Mouse (Mus musculus) heart, postnatal 0 days (tissue): ENCODE measurements around the gene Slc44a4. TPM values are rescaled to one million over a fixed set of nuclear protein-coding genes. Genes with fewer than 3 reads are reported as not detected.
"Not testable (repeated sequence)": the region's sequence is repeated elsewhere in the genome, so short reads cannot be mapped to it uniquely, and the experiment has no call there.

Experiments used
- ATAC-seq: fragments of 200-750 bp; cut with Nextera tagmentation; 2 replicates; pipeline ENCODE4 v1.8.0; 2017; ENCODE audit warnings: low read depth, moderate number of reproducible peaks, moderate library complexity; ENCODE audit not compliant: insufficient read depth
- DNase-seq: peaks from one replicate; pipeline ENCODE4 v3.0.0-alpha.2; 2016; ENCODE audit warnings: low spot score
- H3K27ac ChIP-seq: fragments of 300-500 bp; sonication (generic); 2 replicates; pipeline ENCODE4 v1.5.1; 2014; ENCODE audit warnings: low read depth, mild to moderate bottlenecking
- H3K27me3 ChIP-seq: fragments of 300-500 bp; sonication (generic); 2 replicates; pipeline ENCODE4 v1.6.1; 2014; ENCODE audit warnings: low read length, mixed read lengths; ENCODE audit not compliant: control insufficient read depth, insufficient read depth
- H3K36me3 ChIP-seq: fragments of 300-500 bp; sonication (generic); replicated peaks from 2 replicates; pipeline ENCODE4 v1.6.1; 2014; ENCODE audit warnings: low read length, mixed read lengths; ENCODE audit not compliant: control insufficient read depth, insufficient read depth
- H3K4me1 ChIP-seq: fragments of 300-500 bp; sonication (generic); 2 replicates; pipeline ENCODE4 v1.6.1; 2014; ENCODE audit warnings: antibody characterized with exemption; ENCODE audit not compliant: control insufficient read depth, insufficient read depth
- H3K4me2 ChIP-seq: fragments of 300-500 bp; sonication (generic); 2 replicates; pipeline ENCODE4 v1.6.1; 2014; ENCODE audit warnings: low read depth, mild to moderate bottlenecking, low read length, moderate library complexity
- H3K4me3 ChIP-seq: fragments of 300-500 bp; sonication (generic); 2 replicates; pipeline ENCODE4 v1.5.1; 2014; ENCODE audit warnings: low read depth, low read length
- H3K9ac ChIP-seq: fragments of 300-500 bp; sonication (generic); replicated peaks from 2 replicates; pipeline ENCODE4 v1.6.1; 2014; ENCODE audit warnings: low read depth, low read length, mixed read lengths
- H3K9me3 ChIP-seq: fragments of 300-500 bp; sonication (generic); replicated peaks from 2 replicates; pipeline ENCODE4 v1.6.1; 2016; ENCODE audit warnings: low read length; ENCODE audit not compliant: control insufficient read depth
- CTCF ChIP-seq: IDR thresholded peaks from 2 replicates; pipeline ENCODE4 v1.5.1; 2016; ENCODE audit warnings: antibody characterized with exemption, control low read depth, low read depth
- EP300 ChIP-seq: IDR thresholded peaks from 2 replicates; pipeline ENCODE4 v1.6.1; 2016; ENCODE audit warnings: antibody characterized with exemption, low read depth
- WGBS: fragments of 180-500 bp; shearing (Covaris S2); extraction: QIAGEN DNeasy Blood & Tissue Kit; methylation state at CpG from one replicate; pipeline ENCODE4 v1.1.7; 2014; 5-methylcytosine and 5-hydroxymethylcytosine counted together
- polyA plus RNA-seq: library from polyadenylated mRNA; unstranded; fragments of >200 nt; fragmentation: Nextera tagmentation; extraction: Ambion mirVana; gene quantifications from 2 replicates; pipeline ENCODE4 v1.2.1, GENCODE M21; 2015
- total RNA-seq: library from RNA; depleted of rRNA; stranded (reverse); fragments of >200 nt; gene quantifications from 2 replicates; pipeline ENCODE4 v1.2.3, GENCODE M21; 2014; ENCODE audit warnings: low replicate concordance

Gene Slc44a4
- total and polyA plus RNA-seq, 2 experiments from 2014 or later: not detected

GRCm38 (mm10) chr17:34965627-34966026 is 51.4 kb downstream of the Slc44a4 start:
- H3K27ac ChIP-seq: 0 out of 2 replicates have a peak overlapping the region, but pooled peaks have one; percentile 44
- ATAC-seq: no peak
- no peaks in the 10 kb centered on the region for H3K4me1 ChIP-seq

GRCm38 (mm10) chr17:34969822-34970221 is 55.6 kb downstream of the Slc44a4 start, which contains the start of gene Gm20481:
Gene Gm20481, plus strand, starts transcription at chr17:34969912.
- not testable (repeated sequence) for H3K9me3 ChIP-seq, H3K9ac ChIP-seq, H3K36me3 ChIP-seq, H3K4me2 ChIP-seq, H3K4me1 ChIP-seq, H3K4me3 ChIP-seq, ATAC-seq, DNase-seq, H3K27ac ChIP-seq
- H3K27me3 ChIP-seq: peaks cover 23% of the 10 kb centered on the region
- 60% methylated on average over 6 of the region's 11 CpGs for WGBS

More at GRCm38 (mm10) chr17:34965627-34966026, 51.4 kb downstream of the Slc44a4 start:
- H3K9me3 ChIP-seq: no peaks in the 10 kb centered on the region
- no peak for DNase-seq
- no peak overlapping the region for H3K4me2 ChIP-seq
- TF ChIP-seq EP300 (no peak), CTCF (no peak)
- 49% methylated on average over 5 of the region's 5 CpGs for WGBS
- H3K4me3 ChIP-seq: no peak overlapping the region
- no peak overlapping the region for H3K9ac ChIP-seq
- peaks cover 23% of the 10 kb centered on the region for H3K27me3 ChIP-seq
- no peaks in the 10 kb centered on the region for H3K36me3 ChIP-seq

DNA sequence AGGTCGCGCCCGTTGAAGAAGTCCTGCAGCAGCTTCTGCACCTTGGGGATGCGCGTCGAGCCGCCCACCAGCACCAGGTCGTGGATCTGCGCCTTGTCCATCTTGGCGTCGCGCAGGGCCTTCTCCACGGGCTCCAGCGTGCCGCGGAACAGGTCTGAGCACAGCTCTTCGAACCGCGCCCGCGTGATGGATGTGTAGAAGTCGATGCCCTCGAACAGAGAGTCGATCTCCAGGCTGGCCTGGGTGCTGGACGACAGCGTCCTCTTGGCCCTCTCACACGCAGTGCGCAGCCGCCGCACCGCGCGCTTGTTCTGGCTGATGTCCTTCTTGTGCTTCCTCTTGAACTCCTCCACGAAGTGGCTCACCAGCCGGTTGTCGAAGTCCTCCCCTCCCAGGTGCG is 56.6 kb downstream of the Slc44a4 start:
- not testable (repeated sequence) for H3K9ac ChIP-seq, H3K36me3 ChIP-seq, H3K9me3 ChIP-seq, DNase-seq, H3K4me3 ChIP-seq, ATAC-seq, H3K27ac ChIP-seq, H3K4me1 ChIP-seq, H3K4me2 ChIP-seq
- peaks cover 23% of the 10 kb centered on the region for H3K27me3 ChIP-seq
- WGBS: 36% methylated on average over 4 of the region's 37 CpGs

GRCm38 (mm10) chr17:34971694-34972068 is 57.4 kb downstream of the Slc44a4 start:
- H3K27ac ChIP-seq, H3K9ac ChIP-seq, DNase-seq, H3K4me1 ChIP-seq, H3K36me3 ChIP-seq, H3K9me3 ChIP-seq: not testable (repeated sequence)
- H3K4me3 ChIP-seq: peak overlapping the region; percentile 44
- 4% methylated on average over 19 of the region's 43 CpGs for WGBS
- peak; percentile 1; the same call in 1 of the 2 replicates for ATAC-seq
- peak overlapping the region; percentile 60 for H3K4me2 ChIP-seq
- H3K27me3 ChIP-seq: peaks cover 23% of the 10 kb centered on the region

DNA sequence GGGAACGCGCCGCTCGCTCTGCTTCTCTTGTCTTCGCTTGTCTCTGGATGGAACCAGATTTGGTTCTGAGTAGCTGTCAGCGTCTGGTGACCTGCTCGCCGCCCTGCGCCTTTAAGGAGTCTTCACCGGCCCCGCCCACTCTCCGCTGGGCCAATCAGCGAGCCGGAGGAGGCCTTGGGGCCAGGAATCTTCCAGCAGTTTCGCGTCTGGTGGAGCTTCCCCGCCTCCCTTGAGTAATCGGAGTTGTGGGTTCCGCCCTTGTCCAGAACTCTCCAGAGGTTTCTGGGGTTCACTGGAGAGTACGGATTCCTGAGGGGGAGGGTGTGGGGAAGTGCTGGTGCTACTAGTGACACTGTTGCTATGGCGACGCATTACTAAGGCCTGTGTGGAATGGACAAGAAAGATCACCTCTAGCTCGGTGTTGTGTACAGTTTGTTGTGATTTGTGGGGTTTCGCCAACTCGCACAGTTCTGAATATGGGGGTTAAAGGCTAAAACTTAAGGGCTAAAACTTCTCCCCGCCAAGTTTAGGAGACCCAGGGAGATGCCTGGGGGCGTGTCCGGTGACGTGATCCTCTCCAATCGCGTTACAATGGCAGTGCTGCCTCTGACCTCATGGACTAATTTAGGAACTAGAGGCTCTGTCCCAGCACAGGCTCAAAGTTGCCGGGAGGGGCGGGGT is 57.9 kb downstream of the Slc44a4 start, which contains the start of the genes Hspa1a and Hspa1l:
Gene Hspa1a (minus strand): TSS at position 88 of the 681 bp plus-strand sequence.
Gene Hspa1l (plus strand): TSS at position 635 of the 681 bp plus-strand sequence.
- not testable (repeated sequence) for H3K4me1 ChIP-seq, H3K9me3 ChIP-seq, H3K36me3 ChIP-seq
- Histone ChIP-seq H3K27me3 (peaks cover 23% of the 10 kb centered on the region), H3K9ac (peak within 1 kb of the TSS; percentile 6; the same call in 1 of the 2 replicates), H3K4me2 (peak within 1 kb of the TSS; percentile 60), H3K27ac (peak within 1 kb of the TSS; percentile 69), H3K4me3 (peak within 1 kb of the TSS; percentile 44)
- DNase-seq (peak; percentile 93), ATAC-seq (peak; percentile 91)
- WGBS: under 1% methylated on average over 25 of the region's 33 CpGs
